Mouse (Mus musculus): ENCODE measurements around the gene Eif2b4.

DNA sequence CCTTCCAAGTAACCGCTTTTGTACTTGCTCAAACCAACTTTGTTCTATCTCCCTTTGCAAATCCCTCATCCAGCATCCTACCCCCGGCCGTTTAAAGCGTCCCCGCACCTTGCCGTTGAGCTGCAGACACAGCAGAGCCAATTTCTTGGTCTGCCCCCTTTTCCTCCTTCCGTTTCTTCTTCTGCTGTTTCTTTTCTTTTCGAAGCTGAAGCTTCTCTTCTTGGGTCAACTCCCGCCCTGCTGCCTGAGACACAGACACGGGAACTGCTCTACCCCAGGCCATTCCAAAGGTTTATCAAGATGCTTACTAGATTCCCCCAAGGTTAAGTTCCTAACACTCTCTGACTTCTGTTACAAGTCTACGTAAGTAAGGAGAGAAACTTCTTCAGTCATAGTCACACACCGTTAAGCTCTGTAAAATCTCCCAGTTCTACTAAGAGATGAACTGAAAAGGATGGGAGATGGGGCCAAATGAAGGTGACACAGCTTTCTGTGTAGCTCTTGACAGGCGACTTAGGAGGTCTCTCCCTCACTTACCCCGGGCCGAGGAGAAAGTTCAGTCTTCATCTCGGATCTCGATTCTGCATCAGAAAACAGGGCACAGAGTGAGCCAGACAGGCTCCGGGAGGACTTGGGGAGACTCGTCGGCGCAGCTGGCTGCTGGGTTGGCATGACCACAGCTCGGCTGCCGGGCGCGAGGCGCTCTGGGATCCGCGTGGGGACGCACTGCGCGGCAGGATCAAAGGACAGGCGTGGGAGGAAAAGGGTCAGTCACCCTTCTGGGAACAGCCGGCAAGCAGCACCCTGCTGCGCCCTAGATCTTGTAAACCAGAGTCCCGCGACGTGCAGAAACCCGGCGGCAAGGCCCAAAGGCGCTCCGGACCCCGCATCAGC lies 938 bp downstream of the Eif2b4 start:
- TF ChIP-seq POLR2A (IDR thresholded peaks at IDR 0.05; ENCODE audit: low read depth, low read length) (no peak), CTCF (conservative IDR thresholded peaks at IDR 0.05; ENCODE audit: insufficient read depth, insufficient read length, low read depth, low read length) (no peak)
